In genomic region chr14:62322581-62323344, GRCm38 (mm10) we compare ENCODE assay signal across 19 mouse cellular contexts. TPM values are rescaled to one million over a fixed set of nuclear protein-coding genes. Genes with fewer than 3 reads are reported as not detected.
DNase-seq lines count a peak whose midpoint lies in the region; ATAC-seq and TF ChIP-seq lines count a peak whose summit lies in the region.
"Had no signal": no experiment of that assay in that cellular context is flagged by ENCODE, and none has a peak within 500 bp of the region (broad histone marks: within the 10 kb centered on the region; RNA-seq: fewer than 3 reads in every experiment).

No protein-coding gene starts in this region.

- no peaks in the 10 kb centered on the region for H3K9me3 ChIP-seq in lung, embryonic 14.5 days (ENCODE audit: low read depth, low read length)
- H3K9me3 ChIP-seq in embryonic facial prominence, embryonic 13.5 days = no peaks in the 10 kb centered on the region
- H3K9me3 ChIP-seq: G1E; heart, embryonic 15.5 days; hindbrain, embryonic 13.5 days had no signal

- ATAC-seq in lung, embryonic 14.5 days (ENCODE audit: insufficient read depth) = no peak
- ATAC-seq in embryonic facial prominence, embryonic 13.5 days (ENCODE audit: insufficient number of reproducible peaks, insufficient read depth, low FRiP score, low TSS enrichment, low read depth) = 0 out of 2 replicates have a peak, but pooled peaks have one; percentile 56
- ATAC-seq: intestine, embryonic 16.5 days; liver, postnatal 0 days had no signal

- H3K4me3 ChIP-seq in gastrocnemius, adult 2 months = no peak overlapping the region
- no peak overlapping the region for H3K4me3 ChIP-seq in lung, embryonic 14.5 days (ENCODE audit: low read depth, low read length)
- no peak overlapping the region for H3K4me3 ChIP-seq in embryonic facial prominence, embryonic 13.5 days
- H3K4me3 ChIP-seq: heart, embryonic 15.5 days; hindbrain, embryonic 13.5 days had no signal

- intact Hi-C loops in gastrocnemius, adult 2 months (cut with DNase I) = no loop called here
- intact Hi-C loops in gastrocnemius, postnatal 36 days (cut with DNase I) = no loop called here
- intact Hi-C loops in left cerebral cortex, postnatal 36 days (cut with DNase I) = no loop called here

- H3K27me3 ChIP-seq in lung, embryonic 14.5 days (ENCODE audit: insufficient read depth, low read length) = no peaks in the 10 kb centered on the region
- H3K27me3 ChIP-seq in embryonic facial prominence, embryonic 13.5 days = no peaks in the 10 kb centered on the region
- H3K27me3 ChIP-seq: heart, embryonic 15.5 days; hindbrain, embryonic 13.5 days had no signal

- peak overlapping the region; percentile 0; the same call in 1 of the 2 replicates for H3K27ac ChIP-seq in gastrocnemius, adult 2 months
- H3K27ac ChIP-seq in lung, embryonic 14.5 days (ENCODE audit: low read depth) = peak overlapping the region; percentile 8; the same call in 1 of the 2 replicates
- H3K27ac ChIP-seq in embryonic facial prominence, embryonic 13.5 days = peak overlapping the region; percentile 28; the same call in 1 of the 2 replicates
- H3K27ac ChIP-seq: heart, embryonic 15.5 days; hindbrain, embryonic 13.5 days had no signal

- 38% methylated on average over 6 of the region's 6 CpGs for WGBS in lung, embryonic 14.5 days
- WGBS in embryonic facial prominence, embryonic 13.5 days = 24% methylated on average over 6 of the region's 6 CpGs

- peak; percentile 24 for DNase-seq in gastrocnemius, adult 2 months
- DNase-seq in gastrocnemius, postnatal 36 days = no peak
- peak; percentile 33 for DNase-seq in lung, embryonic 14.5 days
- no peak for DNase-seq in lung, postnatal 36 days
- DNase-seq in kidney, postnatal 14 days = peak; percentile 9
- DNase-seq in left cerebral cortex, postnatal 36 days (ENCODE audit: low spot score in 2 of 2) = no peak
- no peak for DNase-seq in urinary bladder, postnatal 25 days (ENCODE audit: low spot score)
- DNase-seq: adrenal gland, postnatal 25 days; cerebellum, postnatal 25 days; left cerebral cortex, postnatal 4 days; liver, postnatal 0 days; thymus, postnatal 14 days had no signal

- H3K4me1 ChIP-seq in lung, embryonic 14.5 days (ENCODE audit: insufficient read depth) = peaks cover 3% of the 10 kb centered on the region; the same call in 1 of the 2 replicates
- peaks cover 12% of the 10 kb centered on the region for H3K4me1 ChIP-seq in embryonic facial prominence, embryonic 13.5 days
- H3K4me1 ChIP-seq: heart, embryonic 15.5 days; hindbrain, embryonic 13.5 days had no signal

- H3K36me3 ChIP-seq in lung, embryonic 14.5 days (ENCODE audit: insufficient read depth) = no peaks in the 10 kb centered on the region
- H3K36me3 ChIP-seq in embryonic facial prominence, embryonic 13.5 days = no peaks in the 10 kb centered on the region
- H3K36me3 ChIP-seq: G1E; heart, embryonic 15.5 days; hindbrain, embryonic 13.5 days had no signal

- peak; percentile 2; the same call in 1 of the 2 replicates for TF ChIP-seq CTCF in gastrocnemius, adult 2 months (IDR thresholded peaks at IDR 0.05)
- TF ChIP-seq CTCF in lung, embryonic 14.5 days (IDR thresholded peaks at IDR 0.05; ENCODE audit: low read depth) = no peak

- no peak overlapping the region for H3K4me2 ChIP-seq in lung, embryonic 14.5 days
- H3K4me2 ChIP-seq in embryonic facial prominence, embryonic 13.5 days = no peak overlapping the region
- H3K4me2 ChIP-seq: heart, embryonic 15.5 days; hindbrain, embryonic 13.5 days had no signal

- H3K9ac ChIP-seq in lung, embryonic 14.5 days = no peak overlapping the region; the same call in 1 of the 2 replicates
- H3K9ac ChIP-seq in embryonic facial prominence, embryonic 13.5 days = no peak overlapping the region; the same call in 1 of the 2 replicates
- H3K9ac ChIP-seq: heart, embryonic 15.5 days; hindbrain, embryonic 13.5 days; liver, postnatal 0 days had no signal

RNA-seq across cellular contexts. Expression of gene Dleu7, which starts 29.9 kb away (rescaled TPM):
- not detected for total RNA-seq in gastrocnemius, adult 2 months (2021)
- not detected for total RNA-seq in gastrocnemius, postnatal 36 days (2021)
- 1.1 and 1.2 TPM in 2 replicates for polyA plus RNA-seq in lung, embryonic 14.5 days (2014; fragmentation: Nextera tagmentation; extraction: Ambion mirVana)
- polyA plus RNA-seq in embryonic facial prominence, embryonic 13.5 days (2015; fragmentation: Nextera tagmentation; extraction: Ambion mirVana) = 1.2 and 1.5 TPM in 2 replicates
- total RNA-seq in left cerebral cortex, postnatal 36 days (2021) = 1 to 10 TPM; 5.9 to 9.8 TPM
- total RNA-seq: adrenal gland, postnatal 25 days; G1E; gastrocnemius, adult 8-10 months had no signal
- polyA plus RNA-seq: C2C12, G1E had no signal

RNA-seq across cellular contexts. Expression of gene Rnaseh2b, which starts 30.4 kb away (rescaled TPM):
- 1 to 10 TPM; 4.2 to 6.4 TPM for total RNA-seq in gastrocnemius, adult 2 months (2021)
- 1 to 10 TPM; 4.5 to 5.3 TPM for total RNA-seq in gastrocnemius, postnatal 36 days (2021)
- 73.7 and 79.2 TPM in 2 replicates for polyA plus RNA-seq in lung, embryonic 14.5 days (2014; fragmentation: Nextera tagmentation; extraction: Ambion mirVana)
- polyA plus RNA-seq in embryonic facial prominence, embryonic 13.5 days (2015; fragmentation: Nextera tagmentation; extraction: Ambion mirVana) = 48.2 and 60.0 TPM in 2 replicates
- total RNA-seq in left cerebral cortex, postnatal 36 days (2021) = 10 to 100 TPM; 12.3 TPM

Comparison
In these comparisons a context has a peak if more than half of its experiments do, and no peak if none do; other contexts are left out.
1. DNase-seq: peak in gastrocnemius, adult 2 months (single experiment), lung, embryonic 14.5 days (single experiment) and kidney, postnatal 14 days (single experiment); none in gastrocnemius, postnatal 36 days (0 of 2), lung, postnatal 36 days (single experiment), left cerebral cortex, postnatal 36 days (0 of 2) and urinary bladder, postnatal 25 days (single experiment).
2. RNA of gene Dleu7, which starts 29.9 kb away (total RNA-seq): 5.9 to 9.8 TPM in left cerebral cortex, postnatal 36 days; not detected in gastrocnemius, postnatal 36 days and not detected in gastrocnemius, adult 2 months; every median in the first group is over 4 times any median in the second.
3. Peak in every context shown above with its lines, with median percentiles within 50 percentile points of each other: H3K27ac ChIP-seq.